Mouse (Mus musculus) myocyte (in vitro differentiated cells): ENCODE measurements around the gene Cmklr1.

ENCODE experiments used
- CEBPB ChIP-seq: IDR thresholded peaks from 2 replicates; pipeline ENCODE4 v1.6.1; 2011; ENCODE audit warnings: mild to moderate bottlenecking, moderate library complexity; ENCODE audit not compliant: poor library complexity, insufficient read depth, severe bottlenecking
- E2F4 ChIP-seq: IDR thresholded peaks from one replicate; pipeline ENCODE4 v1.6.1; 2011; ENCODE audit warnings: mild to moderate bottlenecking, control low read depth, moderate library complexity; ENCODE audit not compliant: insufficient read depth
- MAX ChIP-seq: IDR thresholded peaks from one replicate; pipeline ENCODE4 v1.6.1; 2011; ENCODE audit warnings: low read depth, mild to moderate bottlenecking, control low read depth
- MYOD1 ChIP-seq, 3 experiments: IDR thresholded peaks; one replicate each; pipeline ENCODE4 v1.6.1; 2011; ENCODE audit warnings: control low read depth in 2 of 3, low read depth in 2 of 3, mild to moderate bottlenecking in 2 of 3, moderate library complexity in 1 of 3; ENCODE audit not compliant: insufficient read length in 2 of 3, control insufficient read depth in 1 of 3
- MYOG ChIP-seq, 3 experiments: IDR thresholded peaks; one replicate each; pipeline ENCODE4 v1.6.1; 2011; ENCODE audit warnings: control low read depth in 2 of 3, low read depth in 2 of 3, mild to moderate bottlenecking in 2 of 3; ENCODE audit not compliant: insufficient read length in 2 of 3, control insufficient read depth in 1 of 3, insufficient read depth in 1 of 3
- POLR2A ChIP-seq: IDR thresholded peaks from one replicate; pipeline ENCODE4 v1.6.1; 2011; ENCODE audit warnings: low read depth, mild to moderate bottlenecking, control low read depth, moderate library complexity; ENCODE audit not compliant: insufficient read length
- POLR2AphosphoS2 ChIP-seq: IDR thresholded peaks from one replicate; pipeline ENCODE4 v1.6.1; 2011; ENCODE audit warnings: low read depth, control low read depth; ENCODE audit not compliant: insufficient read length
- REST ChIP-seq: IDR thresholded peaks from one replicate; pipeline ENCODE4 v1.6.1; 2011; ENCODE audit warnings: mild to moderate bottlenecking, control low read depth, moderate library complexity; ENCODE audit not compliant: insufficient read depth, insufficient read length
- TCF12 ChIP-seq: IDR thresholded peaks from one replicate; pipeline ENCODE4 v1.6.1; 2011; ENCODE audit warnings: mild to moderate bottlenecking, control low read depth; ENCODE audit not compliant: poor library complexity, insufficient read depth, severe bottlenecking
- USF1 ChIP-seq: IDR thresholded peaks from one replicate; pipeline ENCODE4 v1.6.1; 2011; ENCODE audit warnings: low read depth, mild to moderate bottlenecking, control low read depth, moderate library complexity

DNA sequence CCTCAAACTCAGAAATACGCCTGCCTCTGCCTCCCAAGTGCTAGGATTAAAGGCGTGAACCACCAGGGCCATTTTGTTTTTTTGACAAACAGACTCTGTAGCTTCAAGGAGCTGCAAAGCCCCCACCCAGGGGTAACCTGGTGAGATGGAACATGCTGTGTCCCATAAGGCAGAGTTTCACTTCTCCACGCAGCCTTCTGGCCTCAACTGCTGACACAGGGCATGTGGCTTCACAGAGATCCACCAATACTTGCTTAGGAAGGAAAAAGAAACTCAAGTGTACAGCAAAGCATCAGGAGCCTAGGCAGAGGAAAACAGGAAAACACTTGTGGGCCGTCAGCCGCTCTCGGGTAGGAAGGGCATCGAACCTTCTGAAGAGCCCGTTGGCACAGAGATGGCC is 3.1 kb downstream of the Cmklr1 start:
- TF ChIP-seq POLR2A = no peak
- no peak for TF ChIP-seq E2F4
- TF ChIP-seq MAX = no peak
- TF ChIP-seq CEBPB = no peak
- TF ChIP-seq USF1 = no peak
- no peak for TF ChIP-seq POLR2AphosphoS2
- no peak for TF ChIP-seq MYOD1 (IDR thresholded peaks at IDR 0.05; ENCODE audit: control insufficient read depth in 1 of 3, insufficient read length in 2 of 3, low read depth in 2 of 3)
- no peak for TF ChIP-seq REST
- TF ChIP-seq MYOG (IDR thresholded peaks at IDR 0.05; ENCODE audit: control insufficient read depth in 1 of 3, insufficient read depth in 1 of 3, insufficient read length in 2 of 3, low read depth in 2 of 3) = no peak
- no peak for TF ChIP-seq TCF12
